Mouse (Mus musculus) E14TG2a.4 (cell line): ENCODE measurements around the gene Myo5a.

Experiments
- H3K27me3 ChIP-seq: 2 replicates; pipeline ENCODE4 v1.6.1; 2014; ENCODE audit warnings: low read length, control low read depth; ENCODE audit not compliant: insufficient read depth
- H3K36me3 ChIP-seq: 2 replicates; pipeline ENCODE4 v1.6.1; 2014; ENCODE audit warnings: low read length, control low read depth; ENCODE audit not compliant: insufficient read depth
- H3K4me1 ChIP-seq: replicated peaks from 2 replicates; pipeline ENCODE4 v1.6.1; 2014; ENCODE audit warnings: low read depth, low read length, control low read depth
- H3K4me3 ChIP-seq: replicated peaks from 2 replicates; pipeline ENCODE4 v1.5.1; 2014; ENCODE audit warnings: mild to moderate bottlenecking, low read length
- H3K9me3 ChIP-seq: 2 replicates; pipeline ENCODE4 v1.6.1; 2014; ENCODE audit warnings: low read length, control low read depth
- CTCF ChIP-seq: conservative IDR thresholded peaks from 2 replicates; pipeline ENCODE4 v1.5.1; 2014; ENCODE audit warnings: low read length
- NANOG ChIP-seq: IDR thresholded peaks from 2 replicates; pipeline ENCODE4 v1.6.1; 2014; ENCODE audit warnings: borderline replicate concordance, low read length, mixed read lengths
- POU5F1 ChIP-seq: IDR thresholded peaks from 2 replicates; pipeline ENCODE4 v1.6.1; 2014; ENCODE audit warnings: low read length, borderline replicate concordance

Myo5a gene

GRCm38 (mm10) chr9:75070457-75071028, at the start of gene Myo5a:
Myo5a (plus strand) TSS chr9:75071015.
- peak; percentile 54 for TF ChIP-seq NANOG
- no peak for TF ChIP-seq CTCF
- Histone ChIP-seq H3K4me1 (peaks cover 16% of the 10 kb centered on the region), H3K4me3 (peak within 1 kb of the TSS; percentile 91), H3K27me3 (peaks cover 19% of the 10 kb centered on the region), H3K36me3 (no peaks in the 10 kb centered on the region), H3K9me3 (no peaks in the 10 kb centered on the region)

GRCm38 (mm10) chr9:75022546-75022945, 48.3 kb upstream of the Myo5a start:
- no peak overlapping the region for H3K4me3 ChIP-seq
- no peaks in the 10 kb centered on the region for H3K9me3 ChIP-seq
- H3K36me3 ChIP-seq = no peaks in the 10 kb centered on the region
- H3K27me3 ChIP-seq = no peaks in the 10 kb centered on the region
- no peak for TF ChIP-seq NANOG
- no peak for TF ChIP-seq POU5F1
- no peak for TF ChIP-seq CTCF
- peaks cover 25% of the 10 kb centered on the region for H3K4me1 ChIP-seq

GRCm38 (mm10) chr9:75023150-75023894, 47.5 kb upstream of the Myo5a start:
- TF ChIP-seq POU5F1 = no peak
- no peak for TF ChIP-seq NANOG
- TF ChIP-seq CTCF = no peak
- Histone ChIP-seq H3K27me3 (no peaks in the 10 kb centered on the region), H3K4me3 (no peak overlapping the region), H3K4me1 (peaks cover 25% of the 10 kb centered on the region), H3K9me3 (no peaks in the 10 kb centered on the region), H3K36me3 (no peaks in the 10 kb centered on the region)

GRCm38 (mm10) chr9:75024089-75024488, 46.7 kb upstream of the Myo5a start:
- Histone ChIP-seq H3K27me3 (no peaks in the 10 kb centered on the region), H3K9me3 (no peaks in the 10 kb centered on the region), H3K4me1 (peaks cover 21% of the 10 kb centered on the region), H3K36me3 (no peaks in the 10 kb centered on the region), H3K4me3 (no peak overlapping the region)
- TF ChIP-seq POU5F1 (no peak), CTCF (no peak), NANOG (no peak)

DNA sequence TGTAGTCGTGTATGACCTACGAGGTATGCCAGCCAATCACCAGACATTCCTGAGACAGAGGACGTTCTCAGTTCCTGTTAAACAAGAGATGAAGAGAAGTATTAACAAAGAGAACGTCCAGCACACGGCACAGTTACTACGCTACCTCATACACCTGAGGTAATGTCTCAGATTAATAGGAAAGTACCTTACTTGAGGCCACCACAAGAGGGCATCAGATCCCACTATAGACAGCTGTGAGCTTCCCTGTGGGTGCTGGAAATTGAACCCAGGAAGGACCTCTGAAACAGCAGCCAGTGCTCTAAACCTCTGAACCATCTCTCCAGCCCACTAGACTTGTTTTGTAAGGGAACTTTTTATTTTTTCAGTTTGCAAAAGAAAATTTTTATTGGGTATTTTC, 45.1 kb upstream of the Myo5a start:
- TF ChIP-seq CTCF (peak; percentile 48), POU5F1 (no peak), NANOG (no peak)
- H3K9me3 ChIP-seq = no peaks in the 10 kb centered on the region
- H3K4me3 ChIP-seq = no peak overlapping the region
- H3K27me3 ChIP-seq = no peaks in the 10 kb centered on the region
- H3K4me1 ChIP-seq = peaks cover 13% of the 10 kb centered on the region
- no peaks in the 10 kb centered on the region for H3K36me3 ChIP-seq

DNA sequence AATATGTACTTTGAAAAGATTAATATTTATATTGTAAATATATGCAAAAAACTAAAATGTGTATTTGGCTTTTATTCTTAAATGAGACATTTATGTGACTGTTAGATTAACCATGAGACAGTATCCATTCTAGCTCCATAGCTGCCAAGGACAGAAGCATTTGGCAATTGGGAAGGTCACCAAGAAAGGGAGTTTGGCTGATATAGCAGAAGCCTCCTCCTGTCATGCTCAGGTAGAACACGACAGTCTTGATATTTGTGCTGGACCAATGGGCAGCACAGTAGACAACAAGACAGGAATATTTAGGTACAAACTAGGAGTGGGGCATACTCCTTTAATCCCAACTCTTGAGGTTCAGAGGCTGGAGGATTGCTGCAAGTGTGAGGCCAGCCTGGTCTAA, 38.4 kb upstream of the Myo5a start:
- no peak overlapping the region for H3K4me3 ChIP-seq
- no peaks in the 10 kb centered on the region for H3K36me3 ChIP-seq
- H3K4me1 ChIP-seq = peaks cover 4% of the 10 kb centered on the region
- no peaks in the 10 kb centered on the region for H3K9me3 ChIP-seq
- H3K27me3 ChIP-seq = no peaks in the 10 kb centered on the region
- TF ChIP-seq NANOG (no peak), POU5F1 (no peak)

DNA sequence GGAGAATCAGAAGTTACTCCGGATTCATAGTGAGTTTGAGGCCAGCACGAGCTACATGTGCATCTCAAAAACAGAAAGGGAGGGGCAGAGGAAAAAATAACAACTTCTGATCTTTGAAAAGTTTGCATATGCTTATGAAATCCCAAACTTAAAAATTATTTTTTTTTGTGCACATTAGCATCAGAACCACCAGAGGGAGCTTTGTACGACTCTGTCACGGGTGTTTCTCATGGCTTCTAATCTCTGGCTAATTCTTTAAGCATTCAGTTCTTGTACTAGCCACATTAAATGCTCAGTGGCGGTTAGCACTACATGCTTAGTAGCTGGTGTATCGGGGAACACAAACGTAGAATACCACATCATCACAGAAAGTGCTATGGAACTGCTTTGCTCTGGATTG, 37.7 kb upstream of the Myo5a start:
- Histone ChIP-seq H3K9me3 (no peaks in the 10 kb centered on the region), H3K4me3 (no peak overlapping the region), H3K36me3 (no peaks in the 10 kb centered on the region), H3K4me1 (peaks cover 4% of the 10 kb centered on the region), H3K27me3 (no peaks in the 10 kb centered on the region)
- TF ChIP-seq CTCF = peak; percentile 35
- no peak for TF ChIP-seq NANOG
- TF ChIP-seq POU5F1 = no peak

- no peaks in the 10 kb centered on the region for H3K9me3 ChIP-seq
- H3K4me1 ChIP-seq = peaks cover 17% of the 10 kb centered on the region
- H3K4me3 ChIP-seq = no peak overlapping the region
- TF ChIP-seq NANOG = no peak
- no peak for TF ChIP-seq CTCF
- TF ChIP-seq POU5F1 = no peak
- no peaks in the 10 kb centered on the region for H3K27me3 ChIP-seq
- peaks cover under 1% of the 10 kb centered on the region; the same call in 1 of the 2 replicates for H3K36me3 ChIP-seq
Observed at GRCm38 (mm10) chr9:75034691-75035090, 36.1 kb upstream of the Myo5a start.
